Mouse (Mus musculus): ENCODE results near the gene Cfl1. TPM values are rescaled to one million over a fixed set of nuclear protein-coding genes. Genes with fewer than 3 reads are reported as not detected.

Gene Cfl1
- 1,000 to 10,000 TPM; 1,642 to 1,678 TPM for total RNA-seq (2023)

GRCm38 (mm10) chr19:5490313-5490897 is at the start of gene Cfl1:
Cfl1 (plus strand) TSS chr19:5490455.

GRCm38 (mm10) chr19:5447515-5448353 is 42.5 kb upstream of the Cfl1 start, which contains the start of gene Fosl1:
Fosl1 (plus strand) TSS chr19:5447547.

GRCm38 (mm10) chr19:5457746-5458442 is 32.4 kb upstream of the Cfl1 start, which contains the start of gene Ccdc85b:
Ccdc85b (minus strand) TSS chr19:5457894.

DNA sequence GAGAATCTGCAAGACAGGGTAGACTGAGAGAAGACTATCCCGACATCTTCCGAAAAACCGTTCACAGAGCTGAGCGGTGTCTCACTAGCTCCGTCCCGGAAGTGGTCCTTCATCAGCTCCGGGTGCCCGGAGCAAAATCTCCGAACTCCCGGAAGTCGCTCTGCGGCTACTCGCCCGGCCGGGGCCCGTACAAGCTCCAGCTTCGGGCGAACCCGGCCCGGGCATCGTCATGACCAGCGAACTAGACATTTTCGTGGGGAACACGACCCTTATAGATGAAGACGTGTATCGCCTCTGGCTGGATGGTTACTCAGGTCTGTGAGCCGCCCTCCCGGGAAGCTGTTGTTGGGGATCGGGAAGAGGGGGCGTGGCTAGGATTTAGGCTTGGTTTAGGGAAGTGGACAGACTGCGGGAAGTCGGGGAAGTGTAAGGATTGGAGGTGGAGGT is 29.8 kb upstream of the Cfl1 start, which contains the start of gene Fibp:
Fibp (plus strand) TSS at position 151 of the 447 bp plus-strand sequence.

DNA sequence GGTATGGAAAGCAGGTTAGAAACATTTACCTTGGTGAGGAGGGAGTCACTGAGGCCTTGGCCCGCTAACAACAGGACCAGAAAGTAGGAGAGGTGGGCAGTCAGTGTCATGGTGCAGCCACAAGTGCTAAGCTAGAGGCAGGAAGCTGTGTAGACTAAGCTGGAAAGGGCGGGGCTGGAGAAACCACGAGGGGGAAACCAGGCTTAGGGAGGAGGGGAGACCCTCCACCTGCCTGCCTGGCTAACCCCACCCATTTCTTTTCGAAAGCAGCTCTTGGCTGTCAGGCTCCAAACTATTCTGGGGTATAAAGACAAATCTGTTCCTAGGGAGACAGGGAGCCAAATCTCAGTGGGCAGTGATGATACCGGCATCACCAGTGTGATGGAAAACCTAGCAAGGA is 21.9 kb upstream of the Cfl1 start, which contains the start of gene Ctsw:
Ctsw (minus strand) TSS at position 134 of the 400 bp plus-strand sequence.

GRCm38 (mm10) chr19:5473720-5474119 is 16.5 kb upstream of the Cfl1 start, which contains the start of gene Efemp2:
Efemp2 (plus strand) TSS chr19:5473954.

DNA sequence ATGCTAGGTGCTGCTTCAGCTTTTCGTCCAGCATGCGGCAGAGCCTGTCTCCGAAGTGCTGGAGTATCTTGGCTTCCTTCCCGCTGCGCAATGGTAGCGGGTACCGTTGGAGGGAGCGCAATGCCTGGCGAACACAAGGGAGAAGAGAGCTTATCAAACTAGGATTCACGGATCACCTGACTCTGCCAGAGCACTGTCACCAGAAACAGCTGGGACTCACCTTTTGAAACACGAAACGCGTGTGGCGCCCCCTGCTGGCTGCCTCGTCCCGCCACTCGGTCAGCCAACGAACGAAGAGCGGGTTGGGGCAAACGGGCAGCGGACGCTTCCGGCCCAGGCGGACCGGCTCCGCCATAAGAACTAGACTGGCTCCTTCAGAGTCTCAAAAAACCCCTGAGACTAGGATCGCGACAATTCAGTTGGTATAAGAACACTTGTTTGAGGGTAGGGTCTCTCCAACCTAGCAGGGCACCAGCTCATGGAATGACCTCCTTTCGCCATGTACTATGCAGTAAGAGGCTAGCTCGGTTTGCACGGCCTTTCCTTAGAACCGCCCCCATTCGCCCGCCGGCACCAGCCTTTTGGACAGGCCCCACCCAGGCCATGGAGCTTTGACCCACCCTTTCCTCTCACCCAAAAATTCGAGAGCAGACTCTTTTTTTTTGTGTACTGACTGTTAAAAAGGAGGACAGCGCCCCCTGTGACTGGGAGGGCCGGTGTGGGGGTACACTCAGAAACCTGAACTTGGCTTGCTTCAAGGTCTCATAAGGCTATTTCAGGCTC is 2.3 kb upstream of the Cfl1 start, which contains the start of gene Mus81:
Mus81 (minus strand) TSS at position 635 of the 783 bp plus-strand sequence.

GRCm38 (mm10) chr19:5503687-5504086 is 13.4 kb downstream of the Cfl1 start, which contains the start of gene 1700020D05Rik:
1700020D05Rik (minus strand) TSS chr19:5503787.

DNA sequence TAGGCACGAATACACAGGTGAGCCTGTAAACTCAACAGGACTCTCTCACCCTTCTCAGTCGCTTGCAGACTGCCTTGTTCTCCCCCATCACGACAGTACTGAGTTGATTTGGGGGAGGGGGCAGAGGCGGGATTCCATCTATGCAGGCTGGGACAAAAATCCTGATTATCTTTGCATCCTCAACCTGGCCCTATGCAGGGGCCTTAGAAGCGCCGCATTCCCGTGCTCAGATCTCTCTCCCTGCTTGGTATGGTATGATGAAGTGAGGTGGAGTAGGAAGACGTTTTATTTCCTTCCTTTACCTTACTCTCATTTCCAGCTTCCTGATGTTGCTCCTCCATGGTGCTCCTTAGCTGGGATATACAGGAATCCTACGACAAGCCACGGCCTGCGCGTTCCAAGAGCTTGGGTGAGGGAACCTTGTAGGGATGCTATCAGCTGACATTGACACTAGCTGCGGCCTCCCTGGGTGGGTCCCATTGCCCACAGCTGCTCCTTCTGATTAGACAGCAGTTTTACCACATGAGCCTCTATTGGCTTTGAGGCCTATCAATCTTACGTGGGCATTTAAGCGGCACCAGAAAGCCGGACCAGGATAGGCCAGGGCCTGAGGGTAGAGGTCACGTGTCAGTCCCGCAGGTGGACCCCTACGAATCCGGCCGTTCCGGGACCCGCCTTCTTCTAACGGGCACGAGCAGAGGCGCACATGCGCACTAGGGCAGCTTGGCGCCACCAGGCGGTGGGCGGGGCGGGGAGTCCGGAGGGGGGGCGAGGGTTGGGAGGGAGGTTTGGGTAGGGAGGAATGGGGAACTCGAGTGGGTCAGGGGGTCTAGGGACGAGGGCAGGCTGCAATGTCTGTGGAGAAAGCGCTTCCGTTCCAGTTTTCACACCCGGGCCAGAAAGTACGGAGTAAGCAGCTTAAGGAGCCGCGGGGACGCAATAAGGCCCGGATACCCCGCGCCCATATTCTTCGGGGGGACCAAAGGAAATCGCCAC is 20.1 kb downstream of the Cfl1 start, which contains the start of gene Snx32:
Snx32 (minus strand) TSS at position 508 of the 996 bp plus-strand sequence.

Other genes with a start within 250 kb of the Cfl1 start
- gene Pacs1, start 217.3 kb upstream of the Cfl1 start, total RNA-seq (2023), result 100 to 1,000 TPM in 1 of 2 experiments, 10 to 100 TPM in 1; 91.2 to 101 TPM
- 100 to 1,000 TPM; 203 to 204 TPM for gene Sf3b2, start 195.0 kb upstream of the Cfl1 start, total RNA-seq (2023)
- not detected for gene Gal3st3, start 192.1 kb upstream of the Cfl1 start, total RNA-seq (2023)
- not detected for gene Catsper1, start 154.7 kb upstream of the Cfl1 start, total RNA-seq (2023)
- gene Cst6, start 140.9 kb upstream of the Cfl1 start, total RNA-seq (2023), result not detected
- gene Eif1ad, start 123.7 kb upstream of the Cfl1 start, total RNA-seq (2023), result 10 to 100 TPM; 20.3 to 20.6 TPM
- gene Banf1, start 123.3 kb upstream of the Cfl1 start, total RNA-seq (2023), result 10 to 100 TPM; 77.5 to 94.0 TPM
- gene Sart1, start 101.8 kb upstream of the Cfl1 start, total RNA-seq (2023), result 10 to 100 TPM; 89.1 to 96.6 TPM
- gene Tsga10ip, start 87.9 kb upstream of the Cfl1 start, total RNA-seq (2023), result not detected
- gene Drap1, start 65.5 kb upstream of the Cfl1 start, total RNA-seq (2023), result 100 to 1,000 TPM; 104 to 121 TPM
- gene AI837181, start 65.3 kb upstream of the Cfl1 start, total RNA-seq (2023), result 10 to 100 TPM; 36.4 to 36.5 TPM
- gene Fosl1, start 42.9 kb upstream of the Cfl1 start, total RNA-seq (2023), result 10 to 100 TPM; 37.1 to 40.2 TPM
- gene Ccdc85b, start 32.6 kb upstream of the Cfl1 start, total RNA-seq (2023), result 1 to 10 TPM; 1.6 TPM
- 10 to 100 TPM; 47.8 to 53.1 TPM for gene Fibp, start 29.8 kb upstream of the Cfl1 start, total RNA-seq (2023)
- gene Ctsw, start 21.9 kb upstream of the Cfl1 start, total RNA-seq (2023), result not detected
- gene Efemp2, start 16.5 kb upstream of the Cfl1 start, total RNA-seq (2023), result 1 to 10 TPM in 1 of 2 experiments, under 1 TPM in 1; 0.53 to 1.8 TPM
- 10 to 100 TPM; 17.1 to 18.7 TPM for gene Mus81, start 2.1 kb upstream of the Cfl1 start, total RNA-seq (2023)
- gene 1700020D05Rik, start 13.3 kb downstream of the Cfl1 start, total RNA-seq (2023), result 1 to 10 TPM; 1.2 to 1.4 TPM
- 1 to 10 TPM; 6.2 to 6.6 TPM for gene Snx32, start 20.1 kb downstream of the Cfl1 start, total RNA-seq (2023)
- gene Ovol1, start 70.2 kb downstream of the Cfl1 start, total RNA-seq (2023), result under 1 TPM in 1 of 2 experiments, not detected in 1; 0.18 TPM
- gene Ap5b1, start 77.6 kb downstream of the Cfl1 start, total RNA-seq (2023), result 10 to 100 TPM; 72.1 to 79.9 TPM
- gene Rnaseh2c, start 111.4 kb downstream of the Cfl1 start, total RNA-seq (2023), result 100 to 1,000 TPM; 164 to 169 TPM
- 10 to 100 TPM; 63.2 to 72.7 TPM for gene Kat5, start 119.8 kb downstream of the Cfl1 start, total RNA-seq (2023)
- gene Rela, start 147.0 kb downstream of the Cfl1 start, total RNA-seq (2023), result 10 to 100 TPM; 72.2 to 81.3 TPM
- gene Sipa1, start 173.3 kb downstream of the Cfl1 start, total RNA-seq (2023), result 100 to 1,000 TPM; 201 to 208 TPM
- gene Map3k11, start 198.3 kb downstream of the Cfl1 start, total RNA-seq (2023), result 10 to 100 TPM; 80.6 to 97.7 TPM
- 10 to 100 TPM; 81.9 to 82.5 TPM for gene Pcnx3, start 198.5 kb downstream of the Cfl1 start, total RNA-seq (2023)
- under 1 TPM in 1 of 2 experiments, not detected in 1; 0.77 TPM for gene Kcnk7, start 213.9 kb downstream of the Cfl1 start, total RNA-seq (2023)
- gene Ehbp1l1, start 235.9 kb downstream of the Cfl1 start, total RNA-seq (2023), result 100 to 1,000 TPM; 146 to 165 TPM
- gene Fam89b, start 239.2 kb downstream of the Cfl1 start, total RNA-seq (2023), result 10 to 100 TPM; 54.5 to 58.8 TPM